Mouse (Mus musculus) heart, adult 2 months (tissue): ENCODE measurements around the gene Pard3. TPM values are rescaled to one million over a fixed set of nuclear protein-coding genes. Genes with fewer than 3 reads are reported as not detected.
A peak's percentile ranks its signal among the peaks of the same experiment; 100 is the strongest.

Source experiments
- DNase-seq, 2 experiments: peaks; one replicate each; pipeline ENCODE4 v3.0.0; 2021
- H3K27ac ChIP-seq: fragments of 200-600 bp; 2 replicates; pipeline ENCODE4 v1.8.1; 2022
- H3K27me3 ChIP-seq: fragments of 200-500 bp; 2 replicates; pipeline ENCODE4 v1.6.1; 2012; ENCODE audit warnings: mild to moderate bottlenecking, low read length, inconsistent platforms, mixed read lengths; ENCODE audit not compliant: control insufficient read depth, insufficient read depth
- H3K36me3 ChIP-seq: fragments of 200-500 bp; 2 replicates; pipeline ENCODE4 v1.6.1; 2012; ENCODE audit warnings: low read length, inconsistent platforms; ENCODE audit not compliant: control insufficient read depth, insufficient read depth
- H3K4me1 ChIP-seq: fragments of 200-500 bp; 2 replicates; pipeline ENCODE4 v1.6.1; 2011; ENCODE audit warnings: low read length; ENCODE audit not compliant: control insufficient read depth, insufficient read depth
- H3K4me3 ChIP-seq: fragments of 200-600 bp; 2 replicates; pipeline ENCODE4 v1.8.1; 2022
- H3K79me2 ChIP-seq: fragments of 200-500 bp; replicated peaks from 2 replicates; pipeline ENCODE4 v1.6.1; 2012; ENCODE audit warnings: mild to moderate bottlenecking, inconsistent platforms, low read length, moderate library complexity, mixed read lengths; ENCODE audit not compliant: control insufficient read depth, insufficient read depth
- H3K9ac ChIP-seq: fragments of 200-500 bp; 2 replicates; pipeline ENCODE4 v1.6.1; 2012; ENCODE audit warnings: low read depth, mild to moderate bottlenecking, control low read depth, inconsistent platforms, low read length, mixed read lengths
- CTCF ChIP-seq: fragments of 200-600 bp; IDR thresholded peaks from 2 replicates; pipeline ENCODE4 v1.8.1; 2022; ENCODE audit warnings: antibody characterized with exemption, mild to moderate bottlenecking, moderate library complexity
- EP300 ChIP-seq: fragments of 200-500 bp; IDR thresholded peaks from 2 replicates; pipeline ENCODE4 v1.6.1; 2011; ENCODE audit warnings: low read depth, low read length, control low read depth; ENCODE audit not compliant: insufficient read depth
- POLR2A ChIP-seq: fragments of 200-500 bp; IDR thresholded peaks from 2 replicates; pipeline ENCODE4 v1.6.1; 2011; ENCODE audit warnings: mild to moderate bottlenecking, low read depth, low read length, control low read depth; ENCODE audit not compliant: insufficient read depth
- WGBS: fragments of 180-500 bp; shearing (Covaris S2); methylation state at CpG from one replicate; pipeline ENCODE4 v1.1.7; 2018; 5-methylcytosine and 5-hydroxymethylcytosine counted together
- intact Hi-C: fragments of 180-260 bp; cut with DNase I; formaldehyde crosslinking; loops from one replicate; pipeline ENCODE4 v1.15.1; 2025
- polyA plus RNA-seq: library from polyadenylated mRNA; depleted of rRNA; stranded (reverse); fragments of >200 nt; gene quantifications from 2 replicates; pipeline ENCODE4 v1.2.3, GENCODE M21; 2012
- total RNA-seq, 2 experiments: library from RNA; stranded (reverse); gene quantifications; 2 replicates each; pipeline ENCODE4 v1.2.3; 2021

Pard3 gene
- total and polyA plus RNA-seq, 3 experiments, result 23.7 to 32.9 (median 30.1) TPM

GRCm38 (mm10) chr8:127175160-127175836 is 111.6 kb downstream of the Pard3 start:
- DNase-seq, result no peak
- no peaks in the 10 kb centered on the region for H3K27me3 ChIP-seq
- H3K79me2 ChIP-seq, result no peaks in the 10 kb centered on the region; the same call in none of the 2 replicates
- H3K36me3 ChIP-seq, result no peaks in the 10 kb centered on the region
- H3K4me3 ChIP-seq, result no peak overlapping the region
- intact Hi-C loops, result loop anchor here (5.0 kb wide), 1 partner anchor 113 kb away; the partner anchor contains the start of gene Pard3
- no peak for TF ChIP-seq CTCF
- no peak for TF ChIP-seq POLR2A
- no peak for TF ChIP-seq EP300
- no peak overlapping the region for H3K9ac ChIP-seq
- H3K4me1 ChIP-seq, result peaks cover 1% of the 10 kb centered on the region
- 77% methylated on average over 6 of the region's 6 CpGs for WGBS
- H3K27ac ChIP-seq, result no peak overlapping the region

- Histone ChIP-seq H3K27ac (no peak overlapping the region), H3K9ac (no peak overlapping the region), H3K36me3 (no peaks in the 10 kb centered on the region), H3K4me1 (peaks cover 5% of the 10 kb centered on the region), H3K79me2 (no peaks in the 10 kb centered on the region; the same call in 1 of the 2 replicates), H3K4me3 (no peak overlapping the region), H3K27me3 (no peaks in the 10 kb centered on the region)
- TF ChIP-seq CTCF (peak; percentile 81), EP300 (no peak)
- WGBS, result 50% methylated on average over 4 of the region's 4 CpGs
- DNase-seq, result no peak
- intact Hi-C loops, result loop anchor here (1.0 to 5.0 kb wide), 3 partner anchors 38 to 192 kb away; partner anchors contain the start of gene Pard3
Observed at GRCm38 (mm10) chr8:127178634-127179033, 114.9 kb downstream of the Pard3 start.

GRCm38 (mm10) chr8:127181246-127181645 is 117.6 kb downstream of the Pard3 start:
- 86% methylated on average over 3 of the region's 3 CpGs for WGBS
- Histone ChIP-seq H3K36me3 (no peaks in the 10 kb centered on the region), H3K4me1 (peaks cover 8% of the 10 kb centered on the region), H3K4me3 (no peak overlapping the region), H3K27ac (no peak overlapping the region), H3K79me2 (no peaks in the 10 kb centered on the region), H3K27me3 (no peaks in the 10 kb centered on the region), H3K9ac (no peak overlapping the region)
- no peak for DNase-seq
- intact Hi-C loops, result no loop called here
- no peak for TF ChIP-seq EP300
- TF ChIP-seq POLR2A, result no peak
- no peak for TF ChIP-seq CTCF

GRCm38 (mm10) chr8:127182065-127182464 is 118.4 kb downstream of the Pard3 start:
- Histone ChIP-seq H3K27me3 (no peaks in the 10 kb centered on the region), H3K9ac (no peak overlapping the region), H3K79me2 (no peaks in the 10 kb centered on the region), H3K4me3 (no peak overlapping the region), H3K27ac (no peak overlapping the region), H3K36me3 (no peaks in the 10 kb centered on the region), H3K4me1 (peaks cover 8% of the 10 kb centered on the region)
- no peak for TF ChIP-seq EP300
- TF ChIP-seq POLR2A, result no peak
- no peak for TF ChIP-seq CTCF
- DNase-seq, result no peak
- WGBS, result 85% methylated on average over 3 of the region's 3 CpGs
- intact Hi-C loops, result no loop called here

GRCm38 (mm10) chr8:127183533-127183932 is 119.8 kb downstream of the Pard3 start:
- Histone ChIP-seq H3K79me2 (no peaks in the 10 kb centered on the region; the same call in 1 of the 2 replicates), H3K4me1 (peaks cover 7% of the 10 kb centered on the region), H3K27me3 (no peaks in the 10 kb centered on the region), H3K4me3 (no peak overlapping the region), H3K9ac (no peak overlapping the region), H3K36me3 (no peaks in the 10 kb centered on the region), H3K27ac (no peak overlapping the region)
- 39% methylated on average over 2 of the region's 2 CpGs for WGBS
- DNase-seq, result no peak
- intact Hi-C loops, result no loop called here
- TF ChIP-seq EP300 (no peak), CTCF (no peak), POLR2A (no peak)

- Histone ChIP-seq H3K27me3 (no peaks in the 10 kb centered on the region), H3K79me2 (no peaks in the 10 kb centered on the region; the same call in 1 of the 2 replicates), H3K9ac (no peak overlapping the region), H3K36me3 (no peaks in the 10 kb centered on the region), H3K27ac (no peak overlapping the region), H3K4me1 (peaks cover 7% of the 10 kb centered on the region), H3K4me3 (no peak overlapping the region)
- TF ChIP-seq CTCF (no peak), EP300 (no peak), POLR2A (no peak)
- DNase-seq, result no peak
- WGBS, result 10% methylated on average over 4 of the region's 4 CpGs
- intact Hi-C loops, result no loop called here
Observed at GRCm38 (mm10) chr8:127184025-127184424, 120.3 kb downstream of the Pard3 start.
